Mouse (Mus musculus) c-Kit-negative CD71-positive TER-119-positive erythroid progenitor cells, embryonic 14.5 days (primary cell): ENCODE data around the gene Zfp110.
"Not testable (repeated sequence)": the region's sequence is repeated elsewhere in the genome, so short reads cannot be mapped to it uniquely, and the experiment has no call there.

Source experiments
- DNase-seq: peaks from one replicate; pipeline ENCODE4 v3.0.0-alpha.2; 2013; ENCODE audit warnings: low read depth, low spot score

Zfp110 gene

DNA sequence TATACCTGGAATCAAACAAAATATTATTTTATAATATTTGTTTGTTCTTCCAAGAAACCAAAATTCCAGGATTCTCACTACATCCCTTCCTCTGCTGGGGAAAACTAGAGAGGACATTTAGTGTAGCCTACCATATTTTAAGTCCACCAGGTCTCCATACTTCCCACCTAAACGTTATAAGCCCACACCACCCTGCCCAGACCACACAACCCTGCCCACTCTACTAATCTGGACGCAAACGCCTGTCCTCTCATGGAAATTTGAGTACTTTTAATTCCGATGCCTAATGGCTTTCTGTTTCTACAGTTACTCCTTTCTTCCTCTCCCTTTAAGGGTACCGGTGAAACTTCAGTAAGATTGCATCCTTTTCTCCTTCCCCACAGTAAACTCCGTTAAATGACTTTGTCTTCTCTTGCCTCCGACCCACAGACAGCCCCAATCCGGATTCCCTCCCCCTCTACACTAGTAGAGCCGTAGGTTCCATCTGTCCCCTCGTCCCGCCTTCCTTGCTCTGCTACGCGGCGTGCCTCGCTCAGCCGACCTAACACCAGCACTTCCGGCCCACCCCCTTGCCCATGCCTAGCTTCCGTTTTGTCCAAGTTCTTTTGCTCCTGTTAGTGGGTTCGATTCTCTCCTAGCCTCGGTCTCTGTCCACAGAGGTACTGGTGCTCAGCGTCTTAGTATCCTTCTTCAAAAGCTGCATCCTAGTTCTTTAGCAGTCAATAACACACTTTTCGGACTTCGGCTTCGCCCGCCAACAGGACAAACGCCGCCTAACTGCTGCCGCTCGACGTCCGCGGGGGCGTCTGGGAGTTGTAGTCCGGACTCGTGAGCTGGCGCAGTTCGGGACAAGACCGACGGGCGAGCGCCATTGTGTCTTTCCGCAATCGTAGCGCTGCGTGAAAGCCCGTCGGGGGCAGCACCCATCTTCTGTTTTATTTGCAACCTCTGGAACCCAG, at the start of gene Zfp110:
Zfp110 (plus strand) TSS at position 600 of the 959 bp plus-strand sequence.
- DNase-seq, result peak; percentile 75

DNA sequence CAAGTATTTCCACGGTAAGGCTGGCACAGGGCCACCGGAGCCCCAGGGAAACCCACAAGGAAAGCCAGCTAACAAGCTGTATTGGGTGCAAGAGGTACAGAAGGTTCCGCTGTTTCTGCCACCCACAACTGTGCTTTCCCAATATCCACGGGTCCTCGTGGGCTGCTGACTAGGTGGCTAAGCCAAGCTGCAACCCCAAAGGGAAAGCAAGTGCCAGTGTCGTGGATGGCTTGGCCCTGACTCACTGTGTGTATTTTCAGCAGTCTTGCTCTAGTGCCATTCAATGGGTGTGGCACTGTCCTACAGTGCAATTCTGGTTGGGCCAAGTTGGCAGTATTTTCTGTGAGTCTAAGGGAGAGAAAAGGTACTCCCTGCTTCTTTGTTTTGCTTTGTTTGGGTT, 47.2 kb upstream of the Zfp110 start:
- no peak for DNase-seq

DNA sequence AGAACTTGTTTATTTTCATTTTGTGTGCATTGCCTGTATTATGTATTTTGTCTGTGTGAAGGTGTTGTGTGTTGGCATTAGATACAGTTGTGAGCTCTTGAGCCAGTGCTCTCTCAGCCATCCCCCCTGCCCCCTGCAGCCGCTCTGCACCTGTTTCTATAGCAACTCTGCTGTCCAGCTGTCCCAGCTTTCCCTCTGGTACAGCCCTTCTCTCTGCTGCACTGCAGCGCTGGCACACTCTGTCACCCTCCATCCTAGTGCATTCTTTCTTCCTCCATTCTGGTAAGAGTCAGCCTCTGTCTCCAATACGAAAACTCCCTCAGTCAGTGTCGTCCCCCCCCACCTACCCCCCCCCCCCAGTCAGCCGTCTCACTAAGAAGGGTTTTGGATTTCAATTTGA, 46.5 kb upstream of the Zfp110 start:
- DNase-seq, result no peak

DNA sequence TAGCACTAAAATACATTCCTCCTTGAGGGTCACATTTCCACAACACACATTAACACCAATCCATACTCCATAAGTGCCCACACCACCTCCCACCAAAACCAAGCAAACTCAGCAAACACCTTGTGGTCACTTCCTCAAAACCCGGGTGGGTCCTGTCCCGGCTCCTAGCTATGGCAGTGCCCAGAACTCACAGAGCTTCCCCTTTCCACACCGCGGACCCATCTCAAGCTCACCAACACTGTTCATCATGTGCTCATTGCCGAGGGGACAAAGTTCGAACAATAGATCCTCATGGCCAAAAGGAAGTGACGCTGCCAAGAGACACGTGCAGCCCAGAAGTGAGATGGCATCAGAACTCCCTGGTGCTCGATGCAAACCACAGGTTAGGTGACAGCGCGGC, 41.9 kb upstream of the Zfp110 start:
- DNase-seq, result not testable (repeated sequence)

DNA sequence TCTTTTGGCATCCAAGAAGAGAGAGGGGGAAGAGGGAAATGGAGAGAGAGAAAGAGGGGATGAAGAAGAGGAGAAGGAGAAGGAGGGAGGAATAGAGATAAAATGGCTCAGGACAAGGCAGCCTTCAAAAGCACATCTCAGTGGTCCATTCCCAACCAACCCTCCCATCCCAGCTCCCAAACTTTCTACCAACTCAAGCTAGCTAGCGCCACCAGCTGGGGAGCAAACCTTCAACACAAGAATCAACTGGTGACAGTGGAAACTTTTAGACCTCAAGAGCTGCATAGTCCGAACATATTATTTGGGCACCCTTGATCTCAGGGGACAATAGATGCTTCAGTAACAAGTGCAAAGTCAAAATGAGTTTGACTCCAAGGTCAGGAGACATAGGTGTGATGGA, 36.6 kb upstream of the Zfp110 start:
- no peak for DNase-seq

DNA sequence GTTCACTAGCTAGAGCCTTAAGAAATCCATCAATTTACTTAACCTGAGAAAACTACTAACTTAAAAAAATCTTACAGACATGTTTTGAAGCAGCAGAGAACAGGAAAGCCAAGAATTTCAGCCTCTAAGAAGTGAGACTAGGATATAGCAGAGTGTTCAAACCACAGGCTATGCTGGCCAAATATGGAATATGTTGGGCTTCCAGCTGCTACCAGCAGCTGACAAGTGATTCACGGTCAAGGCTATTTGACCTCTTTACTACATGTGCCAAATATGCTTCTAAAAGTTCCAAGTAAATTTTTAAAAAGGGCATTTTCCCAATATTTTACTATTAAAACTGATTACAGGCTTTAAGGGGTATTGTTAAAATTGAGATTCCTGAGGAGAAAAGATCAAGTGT, 35.0 kb upstream of the Zfp110 start:
- DNase-seq, result no peak

DNA sequence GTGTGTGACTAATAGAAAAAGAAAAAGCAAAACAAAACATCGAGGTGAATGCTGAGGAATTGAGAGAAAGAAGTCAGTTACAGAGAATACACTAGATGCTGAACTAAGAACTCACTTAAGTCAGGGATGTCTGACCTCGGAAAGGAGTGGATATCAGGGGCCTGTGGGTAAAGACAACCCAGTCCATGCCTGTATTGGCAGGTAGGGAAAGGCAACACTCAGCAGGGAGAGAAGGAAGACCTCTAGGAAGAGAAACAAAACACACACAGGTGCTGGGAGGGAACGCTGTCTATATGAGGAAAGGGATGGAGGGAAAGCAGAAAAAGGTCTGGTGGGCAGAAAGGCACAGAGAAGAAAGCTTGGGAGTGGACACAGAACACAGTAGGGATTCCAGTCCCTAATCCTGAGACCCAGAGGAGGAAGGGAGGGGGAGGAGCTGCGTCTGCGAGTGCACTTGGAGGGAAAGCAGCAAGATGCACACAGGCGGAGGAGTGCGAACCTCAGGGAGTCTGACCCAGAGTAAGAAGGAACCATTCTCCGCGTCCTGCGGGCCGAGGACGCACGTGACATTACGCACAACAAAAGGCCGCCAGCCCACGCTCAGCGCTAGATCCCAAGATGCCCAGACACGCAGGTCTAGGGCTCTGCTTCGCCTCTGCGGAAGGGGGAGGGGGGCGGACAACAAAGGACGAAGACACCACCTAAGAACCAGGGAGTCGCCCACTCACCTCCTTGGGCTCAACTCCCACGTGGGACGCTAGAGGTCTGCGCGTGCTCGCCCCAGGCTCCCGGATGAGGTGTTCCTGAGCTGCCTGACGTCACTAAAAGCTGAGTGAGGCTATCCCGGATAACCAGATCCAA, 31.5 kb upstream of the Zfp110 start, which contains the start of gene Zscan18:
Zscan18 (minus strand) TSS at position 770 of the 861 bp plus-strand sequence.
- DNase-seq, result no peak

DNA sequence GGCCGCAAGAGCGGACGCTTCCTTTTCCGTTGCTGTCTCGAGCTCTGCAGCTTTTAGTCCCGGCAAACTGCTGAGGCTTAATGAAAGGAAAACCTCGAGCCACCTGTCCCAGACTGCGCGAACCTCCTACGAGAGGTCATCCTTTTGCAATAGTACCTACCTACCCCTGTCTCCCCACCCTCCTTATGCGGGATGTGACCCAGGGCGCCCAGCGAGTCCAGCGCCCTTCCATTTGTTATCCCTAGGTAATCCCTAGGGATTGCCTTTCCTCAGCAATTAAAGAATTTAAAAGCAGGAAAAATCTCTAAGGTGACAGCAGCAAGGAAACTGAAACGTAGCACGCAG, 30.9 kb upstream of the Zfp110 start:
- DNase-seq, result no peak

DNA sequence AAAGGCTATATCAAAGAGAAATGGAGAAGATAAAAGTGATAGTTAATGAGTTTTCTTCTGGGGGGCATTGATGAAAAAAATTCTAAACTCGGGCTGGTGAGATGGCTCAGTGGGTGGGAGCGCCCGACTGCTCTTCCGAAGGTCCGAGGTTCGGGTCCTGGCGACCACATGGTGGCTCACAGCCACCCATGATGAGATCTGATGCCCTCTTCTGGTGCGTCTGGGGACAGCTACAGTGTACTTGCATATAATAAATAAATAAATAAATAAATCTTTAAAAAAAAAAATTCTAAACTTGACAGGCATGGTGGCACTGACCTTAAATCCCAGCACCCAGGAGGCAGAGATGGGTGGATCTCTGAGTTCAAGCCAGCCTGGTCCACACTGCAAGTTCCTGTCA, 19.0 kb upstream of the Zfp110 start:
- DNase-seq, result no peak

DNA sequence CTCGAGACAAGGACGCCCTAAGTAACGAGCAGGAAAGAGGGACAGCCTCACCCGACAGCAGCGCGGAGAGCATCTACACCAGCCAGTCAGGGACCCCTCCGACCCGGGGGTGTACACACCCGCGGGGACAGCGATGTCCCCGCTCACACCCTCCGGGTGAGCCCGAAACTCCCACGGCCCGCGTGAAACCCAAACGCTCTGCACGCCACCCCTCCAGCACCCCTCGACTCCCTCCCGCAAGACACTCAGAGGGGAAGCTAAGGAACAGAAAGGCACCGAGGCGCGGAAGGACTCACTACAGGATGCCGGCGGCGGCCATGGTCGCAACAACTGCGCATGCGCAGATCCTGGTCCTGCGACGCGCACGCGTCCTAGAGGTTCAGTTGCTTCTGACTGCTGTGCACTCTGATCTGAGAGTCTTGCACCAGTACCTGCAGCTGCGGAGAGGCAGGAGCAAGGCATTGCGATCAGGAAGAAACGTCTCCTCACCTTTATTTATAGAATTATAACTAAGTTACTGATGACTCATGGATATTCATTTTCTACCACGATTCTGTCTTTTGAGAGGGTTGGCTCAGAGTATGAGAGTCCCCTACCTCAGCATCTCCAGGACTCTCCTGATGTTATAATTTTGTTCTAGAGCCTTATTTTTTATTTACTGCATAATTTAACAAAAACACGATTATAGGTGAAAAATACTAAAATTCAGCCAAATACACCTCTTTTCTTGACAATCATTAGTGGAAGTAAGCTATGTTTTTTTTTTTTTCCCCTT, 15.9 kb upstream of the Zfp110 start, which contains the start of gene Zfp329:
Zfp329 (minus strand) TSS at position 338 of the 775 bp plus-strand sequence.
- peak; percentile 81 for DNase-seq

DNA sequence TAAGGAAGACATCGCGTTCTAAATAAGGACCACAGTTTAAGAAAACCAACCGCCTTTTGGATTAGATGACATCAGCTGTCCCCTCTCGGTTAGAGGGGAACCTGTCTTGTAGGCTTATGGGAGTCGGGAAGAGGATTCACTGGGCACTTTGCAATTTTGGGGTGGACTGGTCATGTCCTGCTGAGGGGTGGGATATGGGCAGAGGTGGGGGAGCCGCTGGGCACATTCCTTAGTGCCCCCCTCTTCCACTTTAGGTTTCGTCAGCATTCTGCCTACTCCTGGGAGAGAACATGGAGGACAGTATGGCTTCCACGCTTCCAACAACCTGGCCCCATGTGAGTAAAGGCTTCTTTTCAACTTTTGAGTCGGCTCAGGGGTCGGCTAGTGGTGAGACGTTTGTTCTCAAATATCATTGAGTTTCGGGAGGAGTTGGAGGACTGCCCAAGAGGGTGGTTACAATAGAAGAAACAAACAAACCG, 671 bp downstream of the Zfp110 start:
- no peak for DNase-seq

DNA sequence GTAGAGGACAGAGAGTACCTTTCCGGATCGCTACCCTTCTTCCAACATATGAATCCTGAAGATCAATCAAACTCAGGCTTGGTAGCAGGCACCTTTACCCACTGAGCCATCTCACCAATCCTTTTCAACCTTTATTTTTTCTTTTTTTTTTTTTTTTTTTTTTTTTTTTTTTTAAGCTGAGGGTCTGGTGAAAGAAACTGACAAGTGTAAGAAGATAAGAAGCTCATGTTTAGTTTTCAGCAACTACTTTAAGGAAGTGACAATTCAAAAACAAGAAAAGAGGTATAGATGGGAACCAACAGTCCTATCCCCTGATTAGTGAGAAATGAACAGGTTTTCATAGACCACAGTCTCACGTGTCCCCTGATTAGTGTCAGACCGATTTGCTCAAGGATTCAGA, 1.2 kb downstream of the Zfp110 start:
- DNase-seq, result no peak

DNA sequence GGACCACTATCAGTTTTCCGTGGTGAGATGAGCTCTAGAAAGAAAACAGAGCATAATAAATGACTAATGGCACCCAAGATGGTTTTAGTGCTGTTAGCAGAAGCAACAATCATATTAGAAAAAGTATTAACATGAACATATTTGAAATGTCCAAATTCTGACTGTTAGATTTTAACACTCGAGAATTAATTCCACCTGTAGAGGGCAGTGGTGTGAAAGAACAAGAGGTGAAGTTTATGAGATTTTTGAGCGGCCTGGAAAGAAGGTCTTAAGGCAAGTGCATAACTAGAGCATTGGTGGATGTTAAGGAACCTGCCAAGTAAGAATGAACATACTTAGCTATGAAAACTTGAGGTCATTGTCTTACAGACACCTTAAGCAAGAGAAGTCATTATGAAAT, 39.7 kb downstream of the Zfp110 start:
- DNase-seq, result no peak

DNA sequence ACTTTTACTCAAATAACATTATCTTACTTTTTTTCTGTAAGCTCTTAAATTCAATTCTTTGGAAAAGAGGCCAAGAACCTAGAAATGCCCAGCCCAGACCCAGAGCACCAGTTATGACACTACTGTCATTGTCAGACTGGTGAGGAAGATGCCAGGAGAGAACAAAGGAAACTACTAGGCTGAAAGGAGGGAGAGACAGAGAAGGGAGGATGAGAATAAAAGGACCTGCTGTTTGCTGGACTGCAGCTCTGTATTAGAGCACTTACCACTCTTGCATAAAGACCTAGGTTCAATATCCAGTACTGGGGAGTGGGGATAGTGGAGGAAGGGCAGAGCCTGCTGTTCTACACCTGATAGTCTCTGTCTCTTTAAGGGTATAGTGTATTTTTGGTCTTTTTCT, 45.5 kb downstream of the Zfp110 start:
- no peak for DNase-seq

DNA sequence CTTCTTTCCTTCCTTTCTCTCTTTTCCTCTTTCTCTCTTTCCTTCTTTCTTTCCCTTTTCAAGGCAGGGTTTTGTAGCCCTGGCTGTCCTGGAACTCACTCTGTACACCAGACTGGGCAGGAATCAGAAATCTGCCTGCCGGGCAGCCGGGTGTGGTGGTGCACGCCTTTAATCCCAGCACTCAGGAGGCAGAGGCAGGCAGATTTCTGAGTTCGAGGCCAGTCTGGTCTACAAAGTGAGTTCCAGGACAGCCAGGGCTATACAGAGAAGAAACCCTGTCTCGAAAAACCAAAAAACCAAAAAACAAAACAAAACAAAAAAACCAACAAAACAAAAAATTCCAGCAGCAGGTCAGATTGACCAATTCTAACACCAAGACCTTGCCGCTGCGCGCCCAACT, 45.9 kb downstream of the Zfp110 start:
- DNase-seq, result not testable (repeated sequence)

DNA sequence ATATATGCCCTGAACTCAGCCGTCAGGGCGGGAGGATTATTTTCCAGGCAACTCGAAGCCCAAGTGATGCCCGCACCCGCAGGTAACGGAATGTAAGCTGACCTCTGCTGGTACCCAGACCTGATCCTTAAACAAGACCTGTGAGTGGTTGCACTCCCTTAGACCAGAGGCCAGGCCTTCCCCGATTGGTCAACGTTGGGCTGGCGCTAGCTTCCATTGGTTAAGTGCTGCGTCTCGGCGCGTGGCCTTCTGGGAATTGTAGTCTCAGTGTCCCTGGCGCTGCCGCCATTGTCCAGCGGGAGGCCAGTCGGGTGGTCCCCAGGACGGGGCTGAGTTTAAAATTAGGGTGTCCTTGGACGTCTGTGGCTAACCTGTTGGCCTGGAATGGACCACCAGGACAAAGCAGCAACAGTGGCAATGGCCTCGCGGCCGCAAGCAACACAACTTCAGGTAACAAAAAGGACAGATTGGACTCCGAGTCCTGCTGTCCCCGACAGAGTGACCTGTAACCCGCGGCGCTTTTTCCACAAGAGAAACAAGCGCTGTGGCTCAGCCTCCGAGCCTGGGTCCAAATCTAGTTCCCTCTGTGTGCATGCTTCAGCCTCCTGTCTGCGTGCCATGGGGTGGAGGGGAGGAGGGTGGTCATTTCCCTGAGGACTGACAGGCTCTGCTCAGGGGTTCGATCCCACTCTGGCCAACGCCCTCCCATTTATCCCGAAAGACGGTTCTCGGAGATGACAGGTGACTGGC, 46.5 kb downstream of the Zfp110 start, which contains the start of gene Zfp128:
Zfp128 (plus strand) TSS at position 267 of the 750 bp plus-strand sequence.
- peak; percentile 77 for DNase-seq

DNA sequence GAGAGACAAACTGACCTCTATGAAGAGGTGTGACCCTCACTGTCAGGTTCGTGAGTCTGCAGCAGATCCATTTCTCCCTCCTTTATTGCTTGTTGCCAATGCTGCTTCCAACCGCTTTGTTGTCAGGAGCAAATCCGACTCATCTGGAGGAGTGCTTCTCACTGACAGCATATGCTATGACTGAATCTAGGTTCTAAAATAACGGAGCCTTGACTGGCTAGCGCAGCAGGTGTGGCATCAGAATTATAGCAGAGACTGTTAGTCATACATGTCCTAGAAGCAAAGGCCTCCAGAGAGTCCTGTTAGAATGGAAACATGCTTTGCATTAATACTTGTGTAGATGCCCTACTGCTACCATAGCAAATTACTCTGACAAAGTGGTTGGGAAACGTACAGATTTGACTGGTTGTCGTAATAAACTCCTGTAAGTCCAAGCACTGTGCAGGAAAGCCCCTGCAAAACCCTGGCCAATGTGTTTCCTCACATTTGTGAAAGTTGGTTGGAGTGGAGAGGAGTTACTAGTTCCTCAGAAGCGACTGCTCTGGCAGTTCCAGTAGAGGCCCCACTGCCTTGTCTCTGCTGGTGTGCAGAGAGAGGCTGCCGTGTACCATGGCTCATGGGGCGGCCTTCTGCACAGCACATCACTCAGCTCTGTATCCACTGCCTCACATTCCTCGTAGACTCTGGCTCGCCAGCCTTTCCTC, 52.2 kb downstream of the Zfp110 start:
- DNase-seq, result no peak

DNA sequence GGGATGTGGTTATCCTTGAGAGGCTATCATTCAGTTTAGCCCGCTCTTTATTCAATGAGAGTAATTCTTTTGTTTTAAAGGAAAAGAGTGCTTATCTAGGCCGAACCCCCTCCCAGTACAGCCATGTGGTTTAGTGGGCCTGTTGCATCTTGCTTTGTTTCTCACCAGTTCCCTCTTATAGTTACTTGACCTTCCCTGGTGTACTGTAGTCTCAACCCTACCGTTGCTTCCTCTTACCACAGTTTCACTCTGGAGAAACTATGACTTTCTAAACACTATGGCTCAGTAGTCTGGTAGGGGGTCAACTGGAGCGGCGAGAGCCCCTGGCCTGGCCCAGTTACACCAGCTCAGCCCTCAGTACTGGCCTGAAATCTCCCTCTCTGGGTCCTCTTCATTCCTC, 53.0 kb downstream of the Zfp110 start:
- no peak for DNase-seq

DNA sequence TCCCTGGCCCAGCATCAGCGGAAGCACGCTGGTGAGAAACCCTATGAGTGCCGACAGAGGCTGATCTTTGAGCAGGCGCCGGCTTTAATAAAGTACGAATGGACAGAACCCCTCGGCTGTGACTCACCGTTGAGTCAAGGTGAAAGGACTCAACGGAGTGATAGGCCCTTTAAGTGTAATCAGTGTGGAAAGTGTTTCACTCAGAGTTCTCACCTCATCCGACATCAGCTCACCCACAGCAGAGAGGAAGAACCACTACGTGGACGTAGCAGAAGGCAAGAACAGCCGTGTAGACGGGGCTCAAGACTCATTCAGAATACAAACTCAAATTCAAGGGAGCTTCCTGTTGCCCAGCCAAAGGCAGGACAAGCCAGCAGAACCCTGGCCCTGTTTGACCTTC, 56.4 kb downstream of the Zfp110 start:
- DNase-seq, result no peak

DNA sequence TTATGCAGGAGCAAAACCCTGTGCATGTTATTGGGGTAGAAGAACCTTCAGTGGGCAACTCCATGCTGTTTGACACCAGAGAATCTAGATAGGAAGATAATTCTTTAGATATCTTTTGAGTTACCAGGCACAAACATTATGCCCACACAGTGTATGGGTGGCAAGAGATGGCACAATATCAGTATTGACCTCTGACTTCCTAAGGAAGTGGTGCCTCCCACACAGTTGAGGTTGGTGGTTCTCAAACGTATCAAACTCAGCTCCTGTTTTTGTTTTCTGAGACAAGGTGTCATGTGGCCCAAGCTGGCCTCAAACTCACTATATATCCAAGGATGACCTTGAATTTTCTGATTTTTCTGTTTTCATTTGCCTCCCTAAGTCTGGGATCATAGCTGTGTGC, 56.8 kb downstream of the Zfp110 start:
- DNase-seq, result no peak
